Mouse (Mus musculus) stomach, postnatal 0 days (tissue): ENCODE measurements at regions not wholly inside any gene's neighbourhood (a gene's known extent, or its start where the extent isn't known, plus 50 kb on each side); places are given as distances from the start of the nearest gene placed in this dataset.

ENCODE experiments used
- ATAC-seq: fragments of 200-750 bp; cut with Nextera tagmentation; 2 replicates; pipeline ENCODE4 v1.8.0; 2017; ENCODE audit not compliant: low FRiP score, low TSS enrichment
- DNase-seq: peaks from one replicate; pipeline ENCODE4 v3.0.0-alpha.2; 2016; ENCODE audit warnings: low spot score
- H3K27ac ChIP-seq: fragments of 300-500 bp; sonication (generic); replicated peaks from 2 replicates; pipeline ENCODE4 v1.5.1; 2014; ENCODE audit warnings: mild to moderate bottlenecking, control low read depth
- H3K27me3 ChIP-seq: fragments of 300-500 bp; sonication (generic); 2 replicates; pipeline ENCODE4 v1.6.1; 2014; ENCODE audit warnings: low read length; ENCODE audit not compliant: control insufficient read depth, insufficient read depth
- H3K36me3 ChIP-seq: fragments of 300-500 bp; sonication (generic); 2 replicates; pipeline ENCODE4 v1.6.1; 2014; ENCODE audit warnings: low read length, mixed read lengths; ENCODE audit not compliant: control insufficient read depth, insufficient read depth
- H3K4me1 ChIP-seq: fragments of 300-500 bp; sonication (generic); replicated peaks from 2 replicates; pipeline ENCODE4 v1.6.1; 2014; ENCODE audit warnings: antibody characterized with exemption; ENCODE audit not compliant: control insufficient read depth, insufficient read depth
- H3K4me2 ChIP-seq: fragments of 300-500 bp; sonication (generic); replicated peaks from 2 replicates; pipeline ENCODE4 v1.6.1; 2014; ENCODE audit warnings: low read depth, mild to moderate bottlenecking, control low read depth, moderate library complexity
- H3K4me3 ChIP-seq: fragments of 300-500 bp; sonication (generic); 2 replicates; pipeline ENCODE4 v1.5.1; 2014; ENCODE audit warnings: low read depth, low read length, control low read depth
- H3K9ac ChIP-seq: fragments of 300-500 bp; sonication (generic); 2 replicates; pipeline ENCODE4 v1.6.1; 2014; ENCODE audit warnings: mild to moderate bottlenecking, low read length, control low read depth, mixed read lengths
- H3K9me3 ChIP-seq: fragments of 300-500 bp; sonication (generic); 2 replicates; pipeline ENCODE4 v1.6.1; 2016; ENCODE audit warnings: low read length; ENCODE audit not compliant: control insufficient read depth
- CTCF ChIP-seq: IDR thresholded peaks from 2 replicates; pipeline ENCODE4 v1.5.1; 2016; ENCODE audit warnings: antibody characterized with exemption, low read depth, mild to moderate bottlenecking, moderate library complexity
- EP300 ChIP-seq: optimal IDR thresholded peaks from 2 replicates; pipeline ENCODE3; 2016; ENCODE audit warnings: antibody characterized with exemption
- WGBS: fragments of 180-500 bp; shearing (Covaris S2); extraction: QIAGEN DNeasy Blood & Tissue Kit; methylation state at CpG from one replicate; pipeline ENCODE4 v1.1.7; 2014; 5-methylcytosine and 5-hydroxymethylcytosine counted together

DNA sequence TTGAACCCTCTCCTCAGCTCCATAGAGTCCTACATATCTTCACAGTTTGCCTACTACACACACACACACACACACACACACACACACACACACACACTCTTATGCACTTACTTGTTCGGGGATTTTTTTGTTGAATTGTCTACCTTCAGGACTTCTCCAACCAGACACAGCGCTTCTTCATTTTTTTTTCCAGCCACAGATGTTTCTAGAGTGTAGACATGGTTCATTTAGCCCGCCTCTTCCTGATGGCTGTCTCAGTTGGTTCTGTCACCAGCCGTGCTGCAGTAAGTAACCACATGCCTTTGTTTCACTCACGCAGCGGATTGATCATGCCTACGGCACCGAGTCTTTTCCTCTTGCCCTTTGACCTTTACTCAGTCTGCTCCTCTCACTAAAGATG, 282.1 kb downstream of the Bcor start:
- no peak overlapping the region for H3K4me2 ChIP-seq
- no peaks in the 10 kb centered on the region for H3K9me3 ChIP-seq
- no peaks in the 10 kb centered on the region for H3K4me1 ChIP-seq
- H3K27ac ChIP-seq = no peak overlapping the region
- TF ChIP-seq CTCF = no peak
- no peak for TF ChIP-seq EP300
- H3K27me3 ChIP-seq = no peaks in the 10 kb centered on the region
- DNase-seq (no peak), ATAC-seq (no peak)
- WGBS = 71% methylated on average over 8 of the region's 8 CpGs
- H3K36me3 ChIP-seq = no peaks in the 10 kb centered on the region
- no peak overlapping the region for H3K9ac ChIP-seq
- H3K4me3 ChIP-seq = no peak overlapping the region

DNA sequence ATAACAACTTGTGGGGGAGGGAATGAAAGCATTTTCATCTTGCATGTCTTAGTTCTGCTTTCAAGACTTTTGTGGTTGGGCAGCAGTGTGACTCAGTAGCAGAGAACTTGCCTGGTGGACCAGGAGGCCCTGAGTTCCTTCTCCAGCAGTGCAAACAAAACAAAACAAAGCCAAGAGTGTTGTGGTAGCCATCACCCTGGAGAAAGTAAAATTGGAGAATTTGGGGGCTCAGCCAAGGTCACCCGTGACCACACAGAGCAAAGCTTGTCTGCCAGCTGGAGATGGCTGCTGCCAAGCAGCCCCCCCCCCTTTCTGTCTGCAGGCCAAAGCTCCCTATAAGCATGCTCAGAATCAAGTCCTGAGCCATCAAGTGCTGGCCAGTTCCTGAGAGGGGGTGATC, 279.2 kb downstream of the Bcor start:
- Histone ChIP-seq H3K9me3 (no peaks in the 10 kb centered on the region), H3K9ac (no peak overlapping the region), H3K4me3 (no peak overlapping the region), H3K27ac (no peak overlapping the region), H3K36me3 (no peaks in the 10 kb centered on the region), H3K4me1 (no peaks in the 10 kb centered on the region), H3K4me2 (no peak overlapping the region), H3K27me3 (no peaks in the 10 kb centered on the region)
- ATAC-seq = no peak
- WGBS = 69% methylated on average over 1 of the region's 1 CpGs
- no peak for DNase-seq
- TF ChIP-seq EP300 (no peak), CTCF (no peak)

DNA sequence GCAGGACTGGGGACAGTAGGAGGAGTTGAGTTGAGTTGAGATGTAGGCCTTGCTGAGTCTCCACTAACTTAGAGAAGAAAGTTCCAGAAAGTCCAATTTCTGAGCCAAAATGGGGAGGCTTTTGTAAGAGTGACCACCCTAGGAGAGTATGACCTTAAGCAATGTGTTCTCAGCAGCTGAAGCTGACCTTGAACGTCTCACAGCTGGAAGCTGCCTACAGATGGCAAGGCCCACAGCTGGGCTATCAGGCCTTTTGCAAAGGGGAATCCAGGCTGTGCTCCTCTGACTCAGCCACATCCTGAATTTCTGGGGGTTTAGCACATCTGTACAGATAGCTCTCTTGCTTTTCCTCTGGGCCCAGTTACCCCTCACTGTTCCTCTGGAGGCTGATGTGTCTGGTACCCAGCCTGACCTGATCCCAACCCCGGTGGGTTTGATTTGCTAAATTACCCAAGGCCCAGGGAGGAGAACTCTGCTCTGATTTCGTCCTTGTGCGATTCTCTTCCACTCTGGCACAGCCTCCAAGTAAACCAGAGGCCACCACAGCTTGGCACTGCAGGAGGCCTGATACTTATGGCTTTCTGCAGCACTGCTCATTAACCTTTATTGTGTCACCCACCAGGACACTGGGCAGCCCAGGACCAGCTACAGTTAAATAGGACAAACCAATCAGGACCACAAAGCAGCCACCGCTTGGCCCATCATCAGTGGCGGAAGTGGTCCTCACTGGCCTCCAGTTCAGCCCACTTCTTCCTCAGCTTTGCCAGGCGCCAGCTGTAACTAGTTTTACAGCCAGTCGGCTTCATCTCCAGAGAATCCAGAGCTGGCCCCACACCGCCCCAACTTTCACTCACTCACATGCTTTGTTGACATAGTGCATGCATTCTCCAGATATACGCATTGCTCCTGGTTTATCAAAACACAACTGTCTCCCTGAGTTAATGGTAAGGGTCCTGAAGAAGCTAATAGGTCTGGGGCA, 276.1 kb downstream of the Bcor start:
- Histone ChIP-seq H3K4me3 (no peak overlapping the region), H3K27ac (no peak overlapping the region), H3K27me3 (no peaks in the 10 kb centered on the region), H3K9me3 (no peaks in the 10 kb centered on the region), H3K4me1 (no peaks in the 10 kb centered on the region), H3K36me3 (no peaks in the 10 kb centered on the region), H3K9ac (no peak overlapping the region), H3K4me2 (no peak overlapping the region)
- TF ChIP-seq CTCF (no peak), EP300 (no peak)
- WGBS = 67% methylated on average over 10 of the region's 10 CpGs
- no peak for ATAC-seq
- DNase-seq = no peak

DNA sequence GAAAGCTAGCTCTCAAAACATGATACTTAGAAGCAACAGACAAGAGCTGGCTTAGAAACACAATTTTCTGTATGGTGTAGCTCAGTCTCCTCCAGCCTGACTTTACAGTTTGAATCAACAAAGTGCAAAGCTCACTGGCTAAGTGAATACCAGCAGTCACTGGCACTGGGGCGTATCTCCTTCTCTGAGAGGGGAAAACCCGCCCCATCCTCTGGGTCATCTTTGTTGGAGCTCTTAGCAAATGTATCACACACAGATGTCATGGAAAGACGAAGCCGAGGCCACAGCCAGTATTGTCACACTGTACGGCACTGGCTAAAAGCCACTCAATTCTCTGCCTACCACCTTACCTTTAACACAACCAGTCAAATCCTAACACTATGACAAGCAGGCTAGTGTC, 267.8 kb downstream of the Bcor start:
- Histone ChIP-seq H3K27me3 (no peaks in the 10 kb centered on the region), H3K27ac (no peak overlapping the region), H3K4me1 (no peaks in the 10 kb centered on the region), H3K36me3 (no peaks in the 10 kb centered on the region), H3K4me2 (no peak overlapping the region), H3K9ac (no peak overlapping the region), H3K9me3 (no peaks in the 10 kb centered on the region), H3K4me3 (no peak overlapping the region)
- WGBS = 83% methylated on average over 5 of the region's 5 CpGs
- ATAC-seq = no peak
- no peak for DNase-seq
- TF ChIP-seq EP300 (no peak), CTCF (no peak)

DNA sequence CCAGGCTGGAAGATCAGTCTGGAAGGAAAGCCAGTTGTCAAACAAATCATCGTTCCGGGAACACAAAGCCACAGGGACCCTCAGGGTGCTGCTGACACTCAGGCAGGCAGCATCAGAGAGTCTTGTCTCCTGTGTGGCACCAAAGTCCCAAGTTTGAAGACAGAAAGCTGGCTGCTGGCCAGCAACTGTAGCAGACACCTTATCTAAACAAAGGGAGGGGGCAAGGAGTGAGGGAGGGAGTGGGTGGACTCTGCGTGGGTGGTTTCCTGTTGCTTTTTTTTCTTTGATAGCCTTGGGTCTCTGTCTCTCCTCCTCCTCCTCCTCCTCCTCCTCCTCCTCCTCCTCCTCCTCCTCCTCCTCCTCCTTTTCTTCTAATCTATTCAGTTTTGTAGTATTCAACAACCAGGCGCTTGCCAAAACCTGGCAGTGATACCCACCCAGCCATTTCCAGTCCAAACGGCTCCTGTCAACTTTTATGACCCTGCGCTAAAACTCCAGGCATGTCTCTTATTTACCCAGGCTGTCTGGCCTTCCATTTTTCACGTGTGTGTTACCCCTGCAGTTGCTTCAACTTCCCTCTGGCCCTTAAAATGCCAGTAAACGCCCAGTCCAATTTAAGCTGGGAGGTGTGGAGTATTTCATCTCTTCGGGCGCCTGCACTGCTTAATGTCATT, 266.4 kb downstream of the Bcor start:
- no peak for DNase-seq
- Histone ChIP-seq H3K9ac (no peak overlapping the region), H3K4me2 (no peak overlapping the region), H3K9me3 (no peaks in the 10 kb centered on the region), H3K4me3 (no peak overlapping the region), H3K36me3 (no peaks in the 10 kb centered on the region), H3K27ac (no peak overlapping the region), H3K27me3 (no peaks in the 10 kb centered on the region), H3K4me1 (no peaks in the 10 kb centered on the region)
- TF ChIP-seq EP300 = no peak
- TF ChIP-seq CTCF = no peak
- ATAC-seq = no peak
- WGBS = 42% methylated on average over 10 of the region's 10 CpGs

DNA sequence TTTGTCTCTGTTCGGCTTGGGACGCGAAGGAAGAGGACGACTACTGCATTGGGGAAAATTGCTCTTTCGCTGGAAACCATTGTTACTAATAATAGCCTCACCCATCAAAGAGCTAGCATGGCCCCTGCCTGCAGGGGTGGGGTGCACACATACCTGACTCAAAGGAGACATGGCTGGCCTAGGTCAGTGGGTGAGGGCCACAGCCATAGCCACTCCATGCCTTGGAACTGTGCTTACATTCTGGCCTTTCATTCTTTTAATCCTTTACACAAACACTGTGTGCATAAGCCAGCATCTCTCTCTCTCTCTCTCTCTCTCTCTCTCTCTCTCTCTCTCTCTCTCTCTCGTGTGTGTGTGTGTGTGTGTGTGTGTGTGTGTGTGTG, 265.9 kb downstream of the Bcor start:
- Histone ChIP-seq H3K9me3 (no peaks in the 10 kb centered on the region), H3K9ac (no peak overlapping the region), H3K36me3 (no peaks in the 10 kb centered on the region), H3K27me3 (no peaks in the 10 kb centered on the region), H3K4me1 (no peaks in the 10 kb centered on the region), H3K27ac (no peak overlapping the region), H3K4me3 (no peak overlapping the region), H3K4me2 (no peak overlapping the region)
- TF ChIP-seq CTCF (no peak), EP300 (no peak)
- no peak for ATAC-seq
- DNase-seq = no peak
- WGBS = 27% methylated on average over 5 of the region's 6 CpGs
